Mouse (Mus musculus): ENCODE measurements at regions not wholly inside any gene's neighbourhood (a gene's known extent, or its start where the extent isn't known, plus 50 kb on each side); places are given as distances from the start of the nearest gene placed in this dataset.

- H3K27ac ChIP-seq (ENCODE audit: insufficient read depth, low read length): no peak overlapping the region
These were observed 300.6 kb downstream of the Cbln4 start for GRCm38 (mm10) chr2:171742706-171743105.

DNA sequence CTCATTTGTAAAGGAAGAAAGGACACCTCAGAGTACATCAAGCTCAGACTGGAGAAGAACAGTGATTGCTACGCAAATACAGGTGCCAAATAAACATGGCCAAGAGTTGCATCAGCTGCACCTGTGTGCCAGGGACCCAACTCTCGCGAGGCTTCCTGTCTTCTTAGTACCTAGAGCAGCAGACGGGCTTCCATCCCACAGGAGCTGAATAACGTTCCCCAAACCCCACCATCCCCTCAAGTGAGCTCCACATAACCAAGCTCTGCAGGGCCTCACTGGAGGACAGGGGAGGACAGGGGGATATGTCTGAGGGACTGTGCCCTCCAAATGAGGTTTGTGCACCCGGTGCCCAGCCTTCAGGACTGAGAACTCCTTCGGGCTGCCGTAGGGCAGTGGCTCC, 305.5 kb downstream of the Cbln4 start:
- Histone ChIP-seq H3K4me1 (ENCODE audit: control insufficient read depth, insufficient read depth, low read length) (no peaks in the 10 kb centered on the region), H3K4me3 (ENCODE audit: insufficient read depth, low read length) (no peak overlapping the region), H3K27ac (ENCODE audit: insufficient read depth, low read length) (no peak overlapping the region)
- no peak for TF ChIP-seq CTCF (IDR thresholded peaks at IDR 0.05; ENCODE audit: borderline replicate concordance, insufficient read depth, low read length)
- no peak for TF ChIP-seq POLR2A (IDR thresholded peaks at IDR 0.05; ENCODE audit: low read depth, low read length)

More at GRCm38 (mm10) chr2:171742706-171743105, 300.6 kb downstream of the Cbln4 start:
- H3K4me1 ChIP-seq (ENCODE audit: control insufficient read depth, insufficient read depth, low read length): no peaks in the 10 kb centered on the region
- no peak overlapping the region for H3K4me3 ChIP-seq (ENCODE audit: insufficient read depth, low read length)
- no peak for TF ChIP-seq POLR2A (IDR thresholded peaks at IDR 0.05; ENCODE audit: low read depth, low read length)
- no peak for TF ChIP-seq CTCF (IDR thresholded peaks at IDR 0.05; ENCODE audit: borderline replicate concordance, insufficient read depth, low read length)

DNA sequence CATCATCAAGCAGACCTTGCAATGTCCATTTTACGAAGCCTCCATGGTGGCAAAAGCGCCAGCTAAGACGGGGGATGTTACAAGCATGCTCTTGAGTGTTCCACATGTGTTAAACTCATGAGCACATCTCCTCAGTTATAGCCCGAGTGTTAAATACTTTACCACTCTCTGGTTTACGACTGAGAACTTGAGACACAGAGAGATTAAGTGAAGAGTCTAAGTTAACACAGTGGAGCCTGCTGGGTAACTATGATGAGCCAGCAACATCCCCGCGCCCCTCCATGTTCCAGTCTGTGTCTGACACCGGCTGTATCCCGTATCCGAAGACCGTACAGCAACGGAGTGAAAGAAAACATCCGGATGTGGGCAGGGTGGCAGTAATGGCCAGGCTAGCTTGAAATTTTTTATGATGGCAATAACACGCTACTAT, 308.2 kb downstream of the Cbln4 start:
- no peak overlapping the region for H3K27ac ChIP-seq (ENCODE audit: insufficient read depth, low read length)
- H3K4me1 ChIP-seq (ENCODE audit: control insufficient read depth, insufficient read depth, low read length): no peaks in the 10 kb centered on the region

GRCm38 (mm10) chr2:171734634-171734987, 308.7 kb downstream of the Cbln4 start:
- TF ChIP-seq POLR2A (IDR thresholded peaks at IDR 0.05; ENCODE audit: low read depth, low read length) (no peak), CTCF (IDR thresholded peaks at IDR 0.05; ENCODE audit: borderline replicate concordance, insufficient read depth, low read length) (no peak)
- Histone ChIP-seq H3K27ac (ENCODE audit: insufficient read depth, low read length) (no peak overlapping the region), H3K4me3 (ENCODE audit: insufficient read depth, low read length) (no peak overlapping the region), H3K4me1 (ENCODE audit: control insufficient read depth, insufficient read depth, low read length) (no peaks in the 10 kb centered on the region)

More for the DNA sequence above, 308.2 kb downstream of the Cbln4 start:
- no peak overlapping the region for H3K4me3 ChIP-seq (ENCODE audit: insufficient read depth, low read length)
- TF ChIP-seq CTCF (IDR thresholded peaks at IDR 0.05; ENCODE audit: borderline replicate concordance, insufficient read depth, low read length) (no peak), POLR2A (IDR thresholded peaks at IDR 0.05; ENCODE audit: low read depth, low read length) (no peak)

DNA sequence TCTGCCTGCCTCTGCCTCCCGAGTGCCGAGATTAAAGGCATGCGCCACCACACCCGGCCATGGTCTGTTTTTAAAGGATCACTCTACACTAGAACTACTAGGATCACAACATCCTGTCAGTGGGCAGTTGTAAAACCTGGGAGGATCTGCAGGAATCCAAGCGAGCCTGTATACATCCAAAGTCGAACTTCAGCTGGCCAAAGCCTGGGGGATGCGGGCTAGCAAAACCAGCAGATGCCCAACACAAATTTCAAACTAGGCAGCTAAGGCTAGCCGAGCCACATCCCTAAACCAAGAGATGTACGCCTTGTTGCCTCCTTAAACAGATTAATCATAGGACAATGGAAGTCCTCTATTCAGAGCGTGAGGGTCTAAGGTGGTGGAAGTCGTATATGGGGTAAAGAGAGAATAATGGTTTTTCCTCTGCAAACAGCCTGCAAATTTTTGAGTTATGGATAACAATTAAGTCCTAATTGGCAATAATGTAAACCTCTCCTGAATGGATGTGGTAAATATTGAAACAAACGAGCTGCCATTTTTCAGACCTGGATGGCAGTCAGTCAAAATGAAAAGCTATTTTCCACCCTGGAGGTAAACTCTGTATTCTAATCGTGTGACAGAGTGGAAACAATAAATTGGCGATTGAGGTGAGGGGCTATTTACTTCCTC, 309.2 kb downstream of the Cbln4 start:
- no peak overlapping the region for H3K4me3 ChIP-seq (ENCODE audit: insufficient read depth, low read length)
- no peak for TF ChIP-seq POLR2A (IDR thresholded peaks at IDR 0.05; ENCODE audit: low read depth, low read length)
- no peak overlapping the region for H3K27ac ChIP-seq (ENCODE audit: insufficient read depth, low read length)
- H3K4me1 ChIP-seq (ENCODE audit: control insufficient read depth, insufficient read depth, low read length): no peaks in the 10 kb centered on the region

DNA sequence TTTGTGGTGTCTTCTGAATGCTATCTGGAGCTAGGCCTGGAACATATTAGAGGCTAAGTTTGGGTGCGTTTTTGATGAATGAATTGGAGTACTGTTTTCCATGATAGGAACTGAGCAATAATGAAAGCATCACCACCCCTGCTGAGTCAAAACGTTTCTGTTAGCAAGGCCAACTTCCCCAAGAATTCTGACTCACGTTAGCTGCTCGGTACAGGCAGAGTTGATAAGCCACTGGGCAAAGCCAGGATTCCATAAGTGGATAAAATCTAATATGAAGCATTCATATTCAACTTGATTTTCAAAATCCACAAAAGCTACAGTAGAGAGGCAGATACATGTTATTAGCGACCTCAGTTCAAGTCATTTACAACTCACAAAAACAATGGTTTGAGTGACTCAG, 324.0 kb downstream of the Cbln4 start:
- H3K27ac ChIP-seq (ENCODE audit: insufficient read depth, low read length): no peak overlapping the region
- no peak overlapping the region for H3K4me3 ChIP-seq (ENCODE audit: insufficient read depth, low read length)
- TF ChIP-seq CTCF (IDR thresholded peaks at IDR 0.05; ENCODE audit: borderline replicate concordance, insufficient read depth, low read length) (no peak), POLR2A (IDR thresholded peaks at IDR 0.05; ENCODE audit: low read depth, low read length) (no peak)
- no peaks in the 10 kb centered on the region for H3K4me1 ChIP-seq (ENCODE audit: control insufficient read depth, insufficient read depth, low read length)

DNA sequence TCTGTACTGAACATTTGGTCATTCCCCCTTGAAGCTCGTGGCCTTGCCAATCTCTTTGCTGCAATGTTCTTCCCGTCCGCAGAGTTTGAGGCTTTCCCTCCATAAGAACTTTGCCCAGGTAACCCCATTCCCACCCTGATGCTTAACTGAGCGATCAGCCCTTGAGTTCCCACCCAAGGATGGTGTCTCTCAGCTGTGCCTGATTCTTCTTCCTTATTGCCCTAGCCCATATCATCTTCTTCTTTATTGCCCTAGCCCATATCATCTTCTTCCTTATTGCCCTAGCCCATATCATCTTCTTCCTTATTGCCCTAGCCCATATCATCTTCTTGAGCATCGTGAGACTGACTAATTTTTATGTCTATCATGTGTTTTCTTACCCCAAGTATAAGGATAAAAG, 324.4 kb downstream of the Cbln4 start:
- Histone ChIP-seq H3K4me3 (ENCODE audit: insufficient read depth, low read length) (no peak overlapping the region), H3K4me1 (ENCODE audit: control insufficient read depth, insufficient read depth, low read length) (no peaks in the 10 kb centered on the region), H3K27ac (ENCODE audit: insufficient read depth, low read length) (no peak overlapping the region)
- TF ChIP-seq CTCF (IDR thresholded peaks at IDR 0.05; ENCODE audit: borderline replicate concordance, insufficient read depth, low read length) (no peak), POLR2A (IDR thresholded peaks at IDR 0.05; ENCODE audit: low read depth, low read length) (no peak)

GRCm38 (mm10) chr2:171712816-171713570, 330.3 kb downstream of the Cbln4 start:
- H3K27ac ChIP-seq (ENCODE audit: insufficient read depth, low read length): no peak overlapping the region
- no peak overlapping the region for H3K4me3 ChIP-seq (ENCODE audit: insufficient read depth, low read length)
- TF ChIP-seq CTCF (IDR thresholded peaks at IDR 0.05; ENCODE audit: borderline replicate concordance, insufficient read depth, low read length) (no peak), POLR2A (IDR thresholded peaks at IDR 0.05; ENCODE audit: low read depth, low read length) (no peak)
- H3K4me1 ChIP-seq (ENCODE audit: control insufficient read depth, insufficient read depth, low read length): no peaks in the 10 kb centered on the region

DNA sequence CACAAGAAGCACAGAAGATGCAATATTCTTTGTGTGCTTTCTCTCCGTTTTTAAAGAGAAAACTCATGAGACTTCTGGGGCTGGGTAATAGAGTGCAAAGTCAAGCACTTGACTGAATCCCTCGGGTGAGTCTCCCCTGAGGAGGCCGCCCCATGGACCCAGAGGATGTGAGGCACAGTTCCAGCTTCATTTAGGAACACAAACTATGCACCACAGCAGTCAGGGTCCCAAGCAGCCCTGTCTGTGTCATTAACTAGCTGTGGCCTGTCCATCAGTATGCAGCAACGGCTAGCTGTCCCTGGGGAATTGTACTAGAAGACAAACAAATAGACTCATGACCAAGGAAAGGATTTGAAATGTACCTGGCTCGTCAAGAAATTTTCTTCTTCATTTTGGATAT, 349.7 kb downstream of the Cbln4 start:
- Histone ChIP-seq H3K4me1 (ENCODE audit: control insufficient read depth, insufficient read depth, low read length) (no peaks in the 10 kb centered on the region), H3K4me3 (ENCODE audit: insufficient read depth, low read length) (no peak overlapping the region), H3K27ac (ENCODE audit: insufficient read depth, low read length) (no peak overlapping the region)
- TF ChIP-seq POLR2A (IDR thresholded peaks at IDR 0.05; ENCODE audit: low read depth, low read length) (no peak), CTCF (IDR thresholded peaks at IDR 0.05; ENCODE audit: borderline replicate concordance, insufficient read depth, low read length) (no peak)

DNA sequence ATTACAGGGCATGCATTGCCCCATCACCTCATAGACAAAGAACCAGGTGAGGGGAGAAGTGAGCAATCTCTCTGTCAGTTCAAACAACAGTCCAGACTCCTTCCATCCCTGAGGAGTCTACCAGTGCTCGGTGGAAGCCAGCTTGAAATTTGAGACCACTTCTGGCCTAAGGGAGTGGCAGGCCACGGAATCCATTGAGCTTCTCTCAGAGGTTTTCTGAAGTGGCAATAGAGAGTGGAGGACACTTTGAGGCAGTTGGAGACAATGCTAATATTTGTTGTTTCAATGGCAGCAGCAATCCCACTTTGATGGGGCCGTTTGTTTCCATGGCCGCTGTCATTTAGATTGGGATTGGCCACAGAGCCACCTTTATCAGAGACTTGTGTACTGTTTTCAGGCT, 352.5 kb downstream of the Cbln4 start:
- Histone ChIP-seq H3K4me3 (ENCODE audit: insufficient read depth, low read length) (no peak overlapping the region), H3K4me1 (ENCODE audit: control insufficient read depth, insufficient read depth, low read length) (no peaks in the 10 kb centered on the region), H3K27ac (ENCODE audit: insufficient read depth, low read length) (no peak overlapping the region)
- no peak for TF ChIP-seq POLR2A (IDR thresholded peaks at IDR 0.05; ENCODE audit: low read depth, low read length)
- TF ChIP-seq CTCF (IDR thresholded peaks at IDR 0.05; ENCODE audit: borderline replicate concordance, insufficient read depth, low read length): no peak
